Mouse (Mus musculus) brain, embryonic 14.5 days (tissue): ENCODE measurements around the gene Krt2. TPM values are rescaled to one million over a fixed set of nuclear protein-coding genes. Genes with fewer than 3 reads are reported as not detected.

Experiments
- DNase-seq: peaks from one replicate; pipeline ENCODE4 v3.0.0-alpha.2; 2011; ENCODE audit warnings: low read depth
- CTCF ChIP-seq: fragments of 200-500 bp; IDR thresholded peaks from 2 replicates; pipeline ENCODE4 v1.5.1; 2012; ENCODE audit warnings: inconsistent platforms, mild to moderate bottlenecking, moderate library complexity, borderline replicate concordance; ENCODE audit not compliant: insufficient read depth, insufficient read length; ENCODE audit errors: extremely low read depth
- POLR2A ChIP-seq: fragments of 200-500 bp; IDR thresholded peaks from 2 replicates; pipeline ENCODE4 v1.6.1; 2012; ENCODE audit warnings: mild to moderate bottlenecking, inconsistent platforms, borderline replicate concordance; ENCODE audit not compliant: poor library complexity, insufficient read depth, insufficient read length, severe bottlenecking; ENCODE audit errors: extremely low read depth
- polyA plus RNA-seq: library from polyadenylated mRNA; depleted of rRNA; stranded (reverse); fragments of >200 nt; gene quantifications from 2 replicates; pipeline ENCODE4 v1.2.3, GENCODE M21; 2012; rRNA removed

The Krt2 gene
- polyA plus RNA-seq, 1 experiment: not detected

DNA sequence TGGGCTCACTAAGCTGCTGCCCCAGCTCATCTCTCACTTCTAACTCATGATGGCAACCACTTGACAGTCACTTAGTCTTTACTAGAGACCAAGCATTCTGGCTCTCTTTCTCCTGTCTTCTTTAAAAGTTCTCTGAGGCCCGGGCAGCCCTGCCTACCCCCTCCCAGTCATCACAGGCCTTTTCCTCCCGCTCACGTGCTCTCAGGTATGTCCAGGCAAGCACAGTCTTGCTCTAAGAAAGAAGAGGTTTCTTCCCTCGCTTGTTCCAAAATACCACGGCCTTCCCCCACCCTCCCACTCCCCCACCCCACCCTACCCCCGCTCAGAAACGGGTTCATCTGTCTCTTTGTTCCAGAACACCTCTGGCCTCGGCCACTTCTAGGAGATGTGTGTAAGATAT is 47.7 kb downstream of the Krt2 start:
- TF ChIP-seq CTCF (no peak), POLR2A (no peak)
- no peak for DNase-seq

Other genes starting within 250 kb of the Krt2 start
- gene Krt75, start 244.3 kb downstream of the Krt2 start, polyA plus RNA-seq: 0.06 and 0.07 TPM in 2 replicates
- gene Gm5414, start 190.0 kb downstream of the Krt2 start, polyA plus RNA-seq: not detected in 2 replicates
- gene Gm5478, start 170.8 kb downstream of the Krt2 start, polyA plus RNA-seq: not detected in 2 replicates
- gene Krt6b, start 137.9 kb downstream of the Krt2 start, polyA plus RNA-seq: not detected in 2 replicates
- 0.29 and 0.57 TPM in 2 replicates for gene Krt6a, start 123.9 kb downstream of the Krt2 start, polyA plus RNA-seq
- gene Krt5, start 105.3 kb downstream of the Krt2 start, polyA plus RNA-seq: 33.7 and 53.0 TPM in 2 replicates
- 0.09 and 0.18 TPM in 2 replicates for gene Krt71, start 75.1 kb downstream of the Krt2 start, polyA plus RNA-seq
- gene Krt72, start 31.7 kb downstream of the Krt2 start, polyA plus RNA-seq: 0.04 and 0.08 TPM in 2 replicates
- gene Krt73, start 15.8 kb downstream of the Krt2 start, polyA plus RNA-seq: 0.78 and 0.98 TPM in 2 replicates
- 14.9 and 19.4 TPM in 2 replicates for gene Krt1, start 32.6 kb upstream of the Krt2 start, polyA plus RNA-seq
- gene Krt77, start 51.5 kb upstream of the Krt2 start, polyA plus RNA-seq: 0.53 and 2.3 TPM in 2 replicates
- not detected in 2 replicates for gene Krt76, start 74.8 kb upstream of the Krt2 start, polyA plus RNA-seq
- gene Krt4, start 106.6 kb upstream of the Krt2 start, polyA plus RNA-seq: 2.3 and 2.6 TPM in 2 replicates
- 0.10 and 0.23 TPM in 2 replicates for gene Krt79, start 122.2 kb upstream of the Krt2 start, polyA plus RNA-seq
- 0.03 TPM in 1 of 2 replicates, not detected in the other for gene Krt78, start 136.1 kb upstream of the Krt2 start, polyA plus RNA-seq
- 2.0 and 3.7 TPM in 2 replicates for gene Krt8, start 186.3 kb upstream of the Krt2 start, polyA plus RNA-seq
- gene Krt18, start 210.0 kb upstream of the Krt2 start, polyA plus RNA-seq: 1.9 and 3.9 TPM in 2 replicates